ENCODE assay signal across 7 mouse cellular contexts in the genomic region with DNA sequence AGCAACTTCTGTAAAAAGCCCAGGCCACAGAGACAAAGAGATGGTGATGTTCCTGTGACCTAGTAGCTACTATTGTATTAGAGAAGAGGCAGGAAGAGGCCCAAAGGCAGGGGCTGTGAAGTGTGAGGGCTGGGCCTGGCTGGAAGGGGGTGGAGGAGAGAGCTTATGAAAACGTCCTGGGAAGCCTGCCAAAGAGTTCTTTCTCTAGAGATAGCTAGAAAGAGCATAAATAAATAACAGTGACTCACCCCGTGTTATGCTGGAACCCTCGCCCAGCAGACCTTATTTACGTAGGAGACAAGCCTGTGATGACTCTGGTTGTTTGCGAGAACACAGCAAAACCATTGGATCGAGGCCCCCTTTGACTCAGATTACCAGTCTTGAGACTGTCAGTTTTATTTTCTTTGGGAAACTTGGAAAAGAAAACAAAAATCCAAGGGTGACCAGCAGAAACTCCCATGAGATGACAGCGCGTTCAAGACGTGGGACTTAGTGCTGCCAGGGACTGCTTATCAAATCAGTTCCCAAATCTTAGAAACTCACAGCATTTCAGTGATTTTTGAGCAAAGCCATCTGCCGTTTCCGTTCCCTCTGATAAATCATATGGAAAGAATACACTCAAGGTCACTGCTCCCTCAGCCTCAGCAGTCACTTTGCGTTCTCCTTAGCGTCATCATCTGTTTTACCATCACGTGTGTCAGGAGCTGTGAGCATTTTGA. TPM values are rescaled to one million over a fixed set of nuclear protein-coding genes. Genes with fewer than 3 reads are reported as not detected.
DNase-seq lines count a peak whose midpoint lies in the region; TF ChIP-seq lines count a peak whose summit lies in the region.

No protein-coding gene starts in this region.

- no peak for TF ChIP-seq POLR2A in myocyte (IDR thresholded peaks at IDR 0.05; ENCODE audit: insufficient read length, low read depth)

- H3K4me2 ChIP-seq in myocyte (ENCODE audit: low read depth): peak overlapping the region; percentile 60

- H3K79me2 ChIP-seq in myocyte (ENCODE audit: control insufficient read depth, insufficient read depth): no peaks in the 10 kb centered on the region

- H3K36me3 ChIP-seq in myocyte (ENCODE audit: control insufficient read depth, insufficient read depth): no peaks in the 10 kb centered on the region

- H3ac ChIP-seq in myocyte (ENCODE audit: control insufficient read depth, insufficient read length): no peak overlapping the region

- no peaks in the 10 kb centered on the region for H3K27me3 ChIP-seq in myocyte (ENCODE audit: control insufficient read depth, insufficient read depth, insufficient read length)

- peak; percentile 89 for DNase-seq in Muller cell, postnatal 12 days (ENCODE audit: inconsistent ontology term)
- peak; percentile 59 for DNase-seq in adrenal gland, postnatal 25 days
- DNase-seq in gastrocnemius, postnatal 10 days: peak; percentile 46
- peak; percentile 18 for DNase-seq in kidney, adult 18-20 months
- DNase-seq in liver: peak; percentile 53
- no peak for DNase-seq in thymus, postnatal 0 days (ENCODE audit: low spot score)

- no peak overlapping the region for H3K4me3 ChIP-seq in myocyte

TF ChIP-seq in myocyte, 11 proteins besides CTCF, POLR2A, EP300 and RAD21:
- TF ChIP-seq TCF12 (IDR thresholded peaks at IDR 0.05; ENCODE audit: insufficient read depth, poor library complexity, severe bottlenecking) (no peak), POLR2AphosphoS2 (IDR thresholded peaks at IDR 0.05; ENCODE audit: insufficient read length, low read depth) (no peak), TCF3 (IDR thresholded peaks at IDR 0.05; ENCODE audit: insufficient read length, low read depth) (no peak), REST (IDR thresholded peaks at IDR 0.05; ENCODE audit: insufficient read depth, insufficient read length) (no peak), SRF (IDR thresholded peaks at IDR 0.05; ENCODE audit: control insufficient read depth, insufficient read length, low read depth) (no peak), E2F4 (IDR thresholded peaks at IDR 0.05; ENCODE audit: insufficient read depth) (no peak), MYOD1 (IDR thresholded peaks at IDR 0.05; ENCODE audit: control insufficient read depth in 1 of 3, insufficient read length in 2 of 3, low read depth in 2 of 3) (no peak), MYOG (IDR thresholded peaks at IDR 0.05; ENCODE audit: control insufficient read depth in 1 of 3, insufficient read depth in 1 of 3, insufficient read length in 2 of 3, low read depth in 2 of 3) (no peak), CEBPB (IDR thresholded peaks at IDR 0.05; ENCODE audit: insufficient read depth, poor library complexity, severe bottlenecking) (no peak)

RNA-seq across cellular contexts. Expression of gene Adamts1, which starts 46.7 kb away (rescaled TPM):
- 13.8 and 16.4 TPM in 2 replicates for total RNA-seq in adrenal gland, postnatal 25 days (2021)
- total RNA-seq in gastrocnemius, postnatal 10 days (2021): 10 to 100 TPM; 15.4 to 19.9 TPM
- 14.9 TPM for polyA plus RNA-seq in myocyte (2012; fragmentation: generic; extraction: Trizol)
- 2.3 and 3.2 TPM in 2 replicates for polyA plus RNA-seq in thymus, postnatal 0 days (2015; fragmentation: Nextera tagmentation; extraction: Ambion mirVana)
